Mouse (Mus musculus) myocyte (in vitro differentiated cells): Measurements from ENCODE around the gene Slc2a3. TPM values are rescaled to one million over a fixed set of nuclear protein-coding genes. Genes with fewer than 3 reads are reported as not detected.

ENCODE experiments used
- H3K27me3 ChIP-seq: one replicate; pipeline ENCODE4 v1.6.1; 2011; ENCODE audit not compliant: control insufficient read depth, insufficient read depth, insufficient read length
- H3K36me3 ChIP-seq: one replicate; pipeline ENCODE4 v1.6.1; 2011; ENCODE audit not compliant: control insufficient read depth, insufficient read depth
- H3K4me2 ChIP-seq: one replicate; pipeline ENCODE4 v1.6.1; 2011; ENCODE audit warnings: low read depth, control low read depth
- H3K4me3 ChIP-seq: one replicate; pipeline ENCODE4 v1.5.1; 2011; ENCODE audit warnings: mild to moderate bottlenecking, control low read depth, moderate library complexity
- H3K79me2 ChIP-seq: one replicate; pipeline ENCODE4 v1.6.1; 2011; ENCODE audit not compliant: control insufficient read depth, insufficient read depth
- H3ac ChIP-seq: one replicate; pipeline ENCODE4 v1.6.1; 2011; ENCODE audit not compliant: control insufficient read depth, insufficient read length
- CEBPB ChIP-seq: IDR thresholded peaks from 2 replicates; pipeline ENCODE4 v1.6.1; 2011; ENCODE audit warnings: mild to moderate bottlenecking, moderate library complexity; ENCODE audit not compliant: poor library complexity, insufficient read depth, severe bottlenecking
- E2F4 ChIP-seq: IDR thresholded peaks from one replicate; pipeline ENCODE4 v1.6.1; 2011; ENCODE audit warnings: mild to moderate bottlenecking, control low read depth, moderate library complexity; ENCODE audit not compliant: insufficient read depth
- MAX ChIP-seq: IDR thresholded peaks from one replicate; pipeline ENCODE4 v1.6.1; 2011; ENCODE audit warnings: low read depth, mild to moderate bottlenecking, control low read depth
- MYOD1 ChIP-seq, 3 experiments: IDR thresholded peaks; one replicate each; pipeline ENCODE4 v1.6.1; 2011; ENCODE audit warnings: control low read depth in 2 of 3, low read depth in 2 of 3, mild to moderate bottlenecking in 2 of 3, moderate library complexity in 1 of 3; ENCODE audit not compliant: insufficient read length in 2 of 3, control insufficient read depth in 1 of 3
- MYOG ChIP-seq, 3 experiments: IDR thresholded peaks; one replicate each; pipeline ENCODE4 v1.6.1; 2011; ENCODE audit warnings: control low read depth in 2 of 3, low read depth in 2 of 3, mild to moderate bottlenecking in 2 of 3; ENCODE audit not compliant: insufficient read length in 2 of 3, control insufficient read depth in 1 of 3, insufficient read depth in 1 of 3
- POLR2A ChIP-seq: IDR thresholded peaks from one replicate; pipeline ENCODE4 v1.6.1; 2011; ENCODE audit warnings: low read depth, mild to moderate bottlenecking, control low read depth, moderate library complexity; ENCODE audit not compliant: insufficient read length
- POLR2AphosphoS2 ChIP-seq: IDR thresholded peaks from one replicate; pipeline ENCODE4 v1.6.1; 2011; ENCODE audit warnings: low read depth, control low read depth; ENCODE audit not compliant: insufficient read length
- REST ChIP-seq: IDR thresholded peaks from one replicate; pipeline ENCODE4 v1.6.1; 2011; ENCODE audit warnings: mild to moderate bottlenecking, control low read depth, moderate library complexity; ENCODE audit not compliant: insufficient read depth, insufficient read length
- SRF ChIP-seq: IDR thresholded peaks from one replicate; pipeline ENCODE4 v1.6.1; 2011; ENCODE audit warnings: low read depth; ENCODE audit not compliant: control insufficient read depth, insufficient read length
- TCF12 ChIP-seq: IDR thresholded peaks from one replicate; pipeline ENCODE4 v1.6.1; 2011; ENCODE audit warnings: mild to moderate bottlenecking, control low read depth; ENCODE audit not compliant: poor library complexity, insufficient read depth, severe bottlenecking
- TCF3 ChIP-seq: IDR thresholded peaks from one replicate; pipeline ENCODE4 v1.6.1; 2011; ENCODE audit warnings: low read depth, control low read depth; ENCODE audit not compliant: insufficient read length
- USF1 ChIP-seq: IDR thresholded peaks from one replicate; pipeline ENCODE4 v1.6.1; 2011; ENCODE audit warnings: low read depth, mild to moderate bottlenecking, control low read depth, moderate library complexity
- polyA plus RNA-seq: library from polyadenylated mRNA; unstranded; fragments of >200 nt; fragmentation: generic; extraction: Trizol; gene quantifications from one replicate; pipeline ENCODE4 v1.2.1, GENCODE M21; 2012; ENCODE audit warnings: missing spikeins

Gene Slc2a3
- polyA plus RNA-seq, 1 experiment: 1.2 TPM

- Histone ChIP-seq H3K79me2 (no peaks in the 10 kb centered on the region), H3K27me3 (no peaks in the 10 kb centered on the region), H3K4me3 (no peak overlapping the region), H3ac (no peak overlapping the region), H3K36me3 (no peaks in the 10 kb centered on the region), H3K4me2 (no peak overlapping the region)
- no peak for TF ChIP-seq MAX
- no peak for TF ChIP-seq E2F4
- TF ChIP-seq USF1: no peak
- no peak for TF ChIP-seq TCF12
- TF ChIP-seq REST: no peak
- TF ChIP-seq SRF: no peak
- TF ChIP-seq POLR2A: no peak
- TF ChIP-seq POLR2AphosphoS2: no peak
- TF ChIP-seq MYOD1 (IDR thresholded peaks at IDR 0.05; ENCODE audit: control insufficient read depth in 1 of 3, insufficient read length in 2 of 3, low read depth in 2 of 3): no peak
- no peak for TF ChIP-seq CEBPB
- TF ChIP-seq MYOG (IDR thresholded peaks at IDR 0.05; ENCODE audit: control insufficient read depth in 1 of 3, insufficient read depth in 1 of 3, insufficient read length in 2 of 3, low read depth in 2 of 3): no peak
- TF ChIP-seq TCF3: no peak
Measured at GRCm38 (mm10) chr6:122812716-122813115, 11.3 kb upstream of the Slc2a3 start.

DNA sequence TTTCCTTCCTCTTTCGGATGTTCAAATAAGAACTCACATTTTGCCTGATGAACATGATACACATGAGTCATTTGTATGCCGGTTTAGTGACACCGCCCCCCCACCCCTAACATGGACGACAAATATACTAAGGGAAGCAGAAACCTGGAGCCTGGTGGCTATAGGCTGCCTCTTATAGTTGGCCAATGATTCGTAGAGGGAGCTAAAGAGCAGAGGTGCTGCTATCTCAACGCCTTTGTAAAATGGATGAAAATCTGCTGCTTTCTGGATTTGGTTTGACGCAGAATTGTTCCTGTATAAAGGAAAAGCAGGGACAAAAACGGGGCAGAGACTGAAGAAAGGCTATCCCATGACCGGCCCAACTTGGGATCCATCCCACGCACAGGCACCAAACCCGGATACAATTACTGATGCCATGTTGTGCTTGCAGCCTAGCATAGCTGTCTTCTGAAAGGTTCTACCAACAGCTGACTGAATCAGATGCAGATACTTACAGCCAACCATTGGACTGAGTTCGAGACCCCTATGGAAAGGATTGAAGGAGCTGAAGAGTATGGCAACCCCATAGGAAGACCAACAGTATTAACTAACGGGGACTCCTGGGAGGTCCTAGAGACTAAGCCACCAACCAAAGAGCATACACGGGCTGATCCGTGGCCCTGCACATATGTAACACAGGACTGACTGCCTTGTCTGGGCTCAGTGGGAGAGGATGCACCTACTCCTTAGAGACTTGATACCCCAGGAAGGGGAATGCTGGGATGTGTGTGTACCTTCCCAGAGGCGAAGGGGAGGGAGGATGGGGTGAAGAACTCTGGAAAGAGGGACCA is 10.5 kb upstream of the Slc2a3 start:
- no peak for TF ChIP-seq TCF3
- TF ChIP-seq MAX: no peak
- TF ChIP-seq MYOD1 (IDR thresholded peaks at IDR 0.05; ENCODE audit: control insufficient read depth in 1 of 3, insufficient read length in 2 of 3, low read depth in 2 of 3): no peak
- TF ChIP-seq SRF: no peak
- TF ChIP-seq TCF12: no peak
- no peak for TF ChIP-seq USF1
- no peak for TF ChIP-seq E2F4
- no peak for TF ChIP-seq MYOG (IDR thresholded peaks at IDR 0.05; ENCODE audit: control insufficient read depth in 1 of 3, insufficient read depth in 1 of 3, insufficient read length in 2 of 3, low read depth in 2 of 3)
- TF ChIP-seq REST: no peak
- peak overlapping the region; percentile 50 for H3K4me3 ChIP-seq

DNA sequence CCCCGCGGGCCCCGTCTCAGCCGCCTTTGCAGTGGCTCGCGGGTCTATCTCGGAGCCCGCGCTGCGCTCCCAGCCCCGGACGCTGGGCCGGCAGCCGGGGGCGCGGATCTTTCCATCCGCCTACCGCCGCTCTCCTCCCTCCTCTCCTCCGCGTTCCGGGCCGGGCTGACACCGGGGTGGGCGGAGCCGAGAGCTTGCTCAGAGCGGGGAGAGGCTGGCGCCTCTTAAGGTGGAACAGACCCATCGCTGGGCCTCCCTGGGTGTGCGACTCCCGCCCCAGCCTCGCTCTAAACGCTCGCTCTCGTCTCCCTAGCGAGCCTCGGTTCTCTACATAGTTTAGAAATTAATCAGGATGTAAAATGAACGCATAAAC is 9.8 kb upstream of the Slc2a3 start:
- no peaks in the 10 kb centered on the region for H3K36me3 ChIP-seq
- H3K4me3 ChIP-seq: peak overlapping the region; percentile 50
- H3ac ChIP-seq: peak overlapping the region; percentile 25
- peak overlapping the region; percentile 86 for H3K4me2 ChIP-seq
- no peaks in the 10 kb centered on the region for H3K27me3 ChIP-seq
- no peaks in the 10 kb centered on the region for H3K79me2 ChIP-seq
- TF ChIP-seq MYOD1 (IDR thresholded peaks at IDR 0.05; ENCODE audit: control insufficient read depth in 1 of 3, insufficient read length in 2 of 3, low read depth in 2 of 3) (no peak), MAX (no peak), TCF12 (no peak), TCF3 (no peak), E2F4 (no peak), USF1 (no peak), CEBPB (no peak), REST (no peak), POLR2A (peak; percentile 63), MYOG (IDR thresholded peaks at IDR 0.05; ENCODE audit: control insufficient read depth in 1 of 3, insufficient read depth in 1 of 3, insufficient read length in 2 of 3, low read depth in 2 of 3) (peak in 1 of 3 experiments; percentile 3), POLR2AphosphoS2 (peak; percentile 33), SRF (no peak)

More for the DNA sequence above, 10.5 kb upstream of the Slc2a3 start:
- Histone ChIP-seq H3K36me3 (no peaks in the 10 kb centered on the region), H3K79me2 (no peaks in the 10 kb centered on the region), H3K4me2 (peak overlapping the region; percentile 86), H3K27me3 (no peaks in the 10 kb centered on the region), H3ac (peak overlapping the region; percentile 25)

DNA sequence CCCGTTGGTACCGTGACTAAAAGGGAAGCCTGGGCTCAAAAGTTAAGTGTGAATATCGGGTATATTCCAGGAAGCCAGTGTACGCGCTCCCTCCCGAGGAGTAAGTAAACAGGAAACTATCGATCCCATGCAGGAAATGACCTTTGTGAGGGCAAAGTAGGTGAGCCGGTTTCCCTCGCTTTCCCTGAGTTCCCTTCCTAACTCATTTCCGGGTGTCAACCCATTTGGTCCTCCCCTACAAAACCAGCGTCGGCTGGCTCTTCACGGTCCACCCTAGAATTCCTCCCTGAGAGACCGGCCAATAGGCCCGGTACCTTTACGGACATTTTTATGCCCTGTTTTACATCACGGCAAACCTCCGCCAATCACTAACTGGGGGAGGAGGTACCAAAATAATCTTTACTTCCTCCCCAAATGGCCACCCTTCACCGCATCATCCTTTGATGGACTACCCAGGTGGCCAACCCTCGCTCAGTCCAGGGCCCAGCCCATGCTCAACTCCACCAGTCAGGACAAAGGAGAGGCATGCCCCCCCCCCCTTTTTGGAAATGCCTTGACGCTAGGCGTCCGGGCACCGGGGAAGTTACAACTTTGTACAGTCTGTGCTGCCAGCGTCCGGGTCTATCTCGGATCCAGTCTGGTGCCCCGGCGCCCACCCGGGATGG is 9.3 kb upstream of the Slc2a3 start:
- TF ChIP-seq MAX: no peak
- TF ChIP-seq POLR2A: peak; percentile 47
- peak; percentile 78 for TF ChIP-seq SRF
- Histone ChIP-seq H3K79me2 (no peaks in the 10 kb centered on the region), H3K27me3 (no peaks in the 10 kb centered on the region), H3K4me3 (peak overlapping the region; percentile 50), H3ac (peak overlapping the region; percentile 25), H3K36me3 (no peaks in the 10 kb centered on the region), H3K4me2 (peak overlapping the region; percentile 96)
